Mouse (Mus musculus): Measurements from ENCODE around the gene Cks1b.

DNA sequence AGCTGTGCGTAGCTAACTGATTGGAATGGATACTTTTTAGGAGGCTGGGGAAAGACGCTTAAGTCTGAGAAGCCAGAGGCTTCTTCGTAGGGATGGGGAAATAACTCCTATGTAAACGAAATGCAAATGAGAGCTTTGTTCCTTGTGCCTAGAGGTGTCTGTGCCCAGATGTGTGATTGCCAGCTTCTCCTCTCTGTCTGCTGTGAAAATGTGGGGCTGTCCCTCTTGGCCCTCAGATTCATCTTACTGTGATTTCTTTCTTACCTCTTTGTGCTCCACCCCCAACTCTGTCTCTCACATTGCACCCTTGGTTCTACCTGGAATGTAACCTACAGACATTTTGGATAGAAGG is 21.6 kb downstream of the Cks1b start:
- no peak for TF ChIP-seq POLR2A (IDR thresholded peaks at IDR 0.05; ENCODE audit: insufficient read depth, low read depth, low read length)
- TF ChIP-seq CTCF (IDR thresholded peaks at IDR 0.05; ENCODE audit: insufficient read depth, low read depth, low read length): no peak
